Mouse (Mus musculus) hindbrain, embryonic 15.5 days (tissue): ENCODE measurements around the gene Sult3a2. TPM values are rescaled to one million over a fixed set of nuclear protein-coding genes. Genes with fewer than 3 reads are reported as not detected.
"Not testable (repeated sequence)": the region's sequence is repeated elsewhere in the genome, so short reads cannot be mapped to it uniquely, and the experiment has no call there.

Experiments
- ATAC-seq: fragments of 200-750 bp; cut with Nextera tagmentation; 2 replicates; pipeline ENCODE4 v1.8.0; 2017; ENCODE audit warnings: low read depth, moderate number of reproducible peaks, moderate TSS enrichment; ENCODE audit not compliant: low FRiP score
- H3K27ac ChIP-seq: fragments of 300-500 bp; sonication (generic); replicated peaks from 2 replicates; pipeline ENCODE4 v1.5.1; 2015; ENCODE audit warnings: mild to moderate bottlenecking, inconsistent platforms
- H3K27me3 ChIP-seq: fragments of 300-500 bp; sonication (generic); 2 replicates; pipeline ENCODE4 v1.6.1; 2015; ENCODE audit warnings: control low read depth, inconsistent platforms
- H3K36me3 ChIP-seq: fragments of 300-500 bp; sonication (generic); 2 replicates; pipeline ENCODE4 v1.6.1; 2015; ENCODE audit warnings: control low read depth, inconsistent platforms
- H3K4me1 ChIP-seq: fragments of 300-500 bp; sonication (generic); replicated peaks from 2 replicates; pipeline ENCODE4 v1.6.1; 2015; ENCODE audit warnings: control low read depth, inconsistent platforms
- H3K4me2 ChIP-seq: fragments of 300-500 bp; sonication (generic); 2 replicates; pipeline ENCODE4 v1.6.1; 2015; ENCODE audit warnings: moderate library complexity, mild to moderate bottlenecking, inconsistent platforms
- H3K4me3 ChIP-seq: fragments of 300-500 bp; sonication (generic); 2 replicates; pipeline ENCODE4 v1.5.1; 2015; ENCODE audit warnings: mild to moderate bottlenecking, inconsistent platforms
- H3K9ac ChIP-seq: fragments of 300-500 bp; sonication (generic); 2 replicates; pipeline ENCODE4 v1.6.1; 2015; ENCODE audit warnings: inconsistent platforms
- H3K9me3 ChIP-seq: fragments of 300-500 bp; sonication (generic); 2 replicates; pipeline ENCODE4 v1.6.1; 2016; ENCODE audit warnings: control low read depth, inconsistent platforms
- WGBS: fragments of 180-500 bp; shearing (Covaris S2); methylation state at CpG from one replicate; pipeline ENCODE4 v1.1.7; 2015; 5-methylcytosine and 5-hydroxymethylcytosine counted together
- polyA plus RNA-seq: library from polyadenylated mRNA; unstranded; fragments of >200 nt; fragmentation: Nextera tagmentation; extraction: Ambion mirVana; gene quantifications from 2 replicates; pipeline ENCODE4 v1.2.1, GENCODE M21; 2015

Sult3a2 gene
- not detected in 2 replicates for polyA plus RNA-seq

DNA sequence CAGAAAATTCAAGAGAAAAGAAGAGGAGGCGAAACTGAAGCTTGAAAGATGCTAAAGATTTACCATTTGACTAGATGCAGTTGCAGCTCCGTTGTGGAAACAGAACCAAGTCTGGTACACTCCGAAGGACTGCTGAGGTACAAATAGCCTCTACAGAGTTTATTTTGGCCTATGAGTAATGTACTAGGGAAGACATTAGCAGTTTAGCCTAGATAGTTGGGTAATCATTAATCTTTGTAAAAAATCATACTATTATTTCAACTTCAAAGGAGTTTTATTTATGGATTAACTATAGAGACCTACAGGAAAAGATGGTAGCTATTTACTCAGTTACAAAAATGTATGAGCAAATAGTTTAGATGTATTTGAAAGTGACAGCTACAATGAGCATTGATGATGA is at the start of gene Sult3a2:
Sult3a2 (minus strand) TSS at position 101 of the 400 bp plus-strand sequence.
- no peaks in the 10 kb centered on the region for H3K27me3 ChIP-seq
- H3K9ac ChIP-seq, result no peak within 1 kb of the TSS
- H3K4me2 ChIP-seq, result no peak within 1 kb of the TSS
- no peaks in the 10 kb centered on the region for H3K4me1 ChIP-seq
- WGBS, result 94% methylated on average over 3 of the region's 3 CpGs
- no peaks in the 10 kb centered on the region for H3K36me3 ChIP-seq
- ATAC-seq, result no peak
- no peak within 1 kb of the TSS for H3K4me3 ChIP-seq
- H3K27ac ChIP-seq, result no peak within 1 kb of the TSS
- H3K9me3 ChIP-seq, result no peaks in the 10 kb centered on the region

DNA sequence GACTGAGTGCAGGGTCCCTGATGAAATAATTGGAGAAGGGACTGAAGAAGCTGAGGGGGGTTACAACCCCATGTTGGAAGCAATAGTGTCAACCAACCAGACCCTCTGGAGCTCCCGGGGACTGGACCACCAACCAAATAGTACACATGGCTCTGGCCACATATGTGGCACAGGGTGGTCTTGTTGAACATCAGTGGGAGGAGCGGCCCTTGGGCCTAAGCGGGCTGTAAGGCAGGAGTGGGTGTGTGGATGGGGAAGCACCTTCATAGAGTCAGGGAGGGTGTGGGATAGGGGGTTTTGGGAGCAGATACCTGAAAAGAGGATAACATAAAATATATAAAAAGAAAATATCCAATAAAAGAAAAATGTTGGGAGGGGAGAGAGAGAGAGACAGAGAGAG is 34.4 kb upstream of the Sult3a2 start:
- no peaks in the 10 kb centered on the region for H3K4me1 ChIP-seq
- H3K27me3 ChIP-seq, result no peaks in the 10 kb centered on the region
- no peak overlapping the region for H3K27ac ChIP-seq
- H3K4me2 ChIP-seq, result no peak overlapping the region
- no peak overlapping the region for H3K9ac ChIP-seq
- H3K4me3 ChIP-seq, result no peak overlapping the region
- no peak for ATAC-seq
- 96% methylated on average over 3 of the region's 3 CpGs for WGBS
- no peaks in the 10 kb centered on the region for H3K9me3 ChIP-seq
- no peaks in the 10 kb centered on the region for H3K36me3 ChIP-seq

DNA sequence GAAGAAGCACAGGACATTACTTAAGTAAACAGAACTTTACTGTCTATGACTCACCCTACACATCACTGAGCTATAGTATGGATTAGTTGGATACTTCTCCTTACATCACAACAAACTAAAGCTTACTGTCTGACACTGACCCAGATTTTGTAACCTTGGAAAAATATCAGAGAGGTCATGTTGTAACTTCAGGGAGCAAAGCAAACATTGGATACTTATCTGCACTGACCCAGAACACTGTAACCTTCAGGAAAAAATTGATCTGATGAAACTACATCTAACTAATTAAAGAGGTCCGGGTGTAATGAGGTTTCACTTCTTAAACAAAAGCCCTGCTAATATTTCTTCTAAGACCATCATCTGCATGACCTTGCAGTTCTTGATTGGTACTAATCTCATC is 30.4 kb upstream of the Sult3a2 start:
- no peak for ATAC-seq
- WGBS, result 64% methylated on average over 1 of the region's 1 CpGs
- no peak overlapping the region for H3K9ac ChIP-seq
- no peaks in the 10 kb centered on the region for H3K4me1 ChIP-seq
- no peak overlapping the region for H3K27ac ChIP-seq
- H3K9me3 ChIP-seq, result no peaks in the 10 kb centered on the region
- H3K27me3 ChIP-seq, result no peaks in the 10 kb centered on the region
- no peak overlapping the region for H3K4me2 ChIP-seq
- H3K4me3 ChIP-seq, result no peak overlapping the region
- H3K36me3 ChIP-seq, result no peaks in the 10 kb centered on the region

DNA sequence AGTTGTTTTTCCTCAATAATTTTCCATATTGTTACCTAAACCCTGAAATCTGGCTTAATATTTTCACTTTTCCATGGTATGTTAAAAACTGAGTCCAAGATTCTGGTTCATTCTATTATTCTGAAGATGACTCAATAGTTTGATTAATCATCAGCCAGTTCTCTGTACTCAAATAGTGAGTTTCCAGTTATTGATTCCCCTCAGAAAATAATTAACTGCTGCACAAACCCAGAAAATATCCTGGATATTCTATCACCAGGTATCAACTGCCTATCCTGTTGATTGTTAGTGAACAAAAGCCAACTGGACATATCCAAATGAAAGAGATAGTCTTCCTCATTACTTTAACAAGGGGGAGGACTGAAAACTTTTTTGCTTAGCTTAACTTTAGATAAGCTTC is 27.8 kb upstream of the Sult3a2 start:
- no peaks in the 10 kb centered on the region for H3K9me3 ChIP-seq
- H3K27ac ChIP-seq, result no peak overlapping the region
- H3K27me3 ChIP-seq, result no peaks in the 10 kb centered on the region
- H3K4me2 ChIP-seq, result no peak overlapping the region
- H3K4me3 ChIP-seq, result no peak overlapping the region
- H3K9ac ChIP-seq, result no peak overlapping the region
- no peaks in the 10 kb centered on the region for H3K36me3 ChIP-seq
- H3K4me1 ChIP-seq, result no peaks in the 10 kb centered on the region
- no peak for ATAC-seq

DNA sequence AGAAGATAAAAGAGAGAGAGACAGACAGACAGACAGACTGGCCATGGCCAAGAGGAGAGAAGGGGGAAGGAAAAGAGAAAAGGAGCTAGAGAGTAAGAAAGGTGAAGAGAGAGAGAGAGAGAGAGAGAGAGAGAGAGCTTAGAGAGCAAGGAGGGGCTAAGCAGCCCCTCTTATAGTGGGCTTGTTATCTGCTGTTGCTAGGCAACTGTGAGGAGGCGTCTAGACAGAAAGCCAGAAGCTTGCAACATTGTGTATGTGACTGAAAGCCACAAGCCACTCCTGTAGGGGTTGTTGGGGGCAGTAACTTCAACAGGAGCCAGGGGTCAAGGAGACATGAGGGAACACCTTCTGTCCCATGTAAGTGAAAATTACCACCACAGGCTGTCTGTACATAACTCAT is 25.3 kb upstream of the Sult3a2 start:
- Histone ChIP-seq H3K4me1 (no peaks in the 10 kb centered on the region), H3K4me3 (no peak overlapping the region), H3K27ac (no peak overlapping the region), H3K4me2 (no peak overlapping the region), H3K36me3 (no peaks in the 10 kb centered on the region), H3K9me3 (no peaks in the 10 kb centered on the region), H3K27me3 (no peaks in the 10 kb centered on the region), H3K9ac (no peak overlapping the region)
- 25% methylated on average over 1 of the region's 1 CpGs for WGBS
- no peak for ATAC-seq

DNA sequence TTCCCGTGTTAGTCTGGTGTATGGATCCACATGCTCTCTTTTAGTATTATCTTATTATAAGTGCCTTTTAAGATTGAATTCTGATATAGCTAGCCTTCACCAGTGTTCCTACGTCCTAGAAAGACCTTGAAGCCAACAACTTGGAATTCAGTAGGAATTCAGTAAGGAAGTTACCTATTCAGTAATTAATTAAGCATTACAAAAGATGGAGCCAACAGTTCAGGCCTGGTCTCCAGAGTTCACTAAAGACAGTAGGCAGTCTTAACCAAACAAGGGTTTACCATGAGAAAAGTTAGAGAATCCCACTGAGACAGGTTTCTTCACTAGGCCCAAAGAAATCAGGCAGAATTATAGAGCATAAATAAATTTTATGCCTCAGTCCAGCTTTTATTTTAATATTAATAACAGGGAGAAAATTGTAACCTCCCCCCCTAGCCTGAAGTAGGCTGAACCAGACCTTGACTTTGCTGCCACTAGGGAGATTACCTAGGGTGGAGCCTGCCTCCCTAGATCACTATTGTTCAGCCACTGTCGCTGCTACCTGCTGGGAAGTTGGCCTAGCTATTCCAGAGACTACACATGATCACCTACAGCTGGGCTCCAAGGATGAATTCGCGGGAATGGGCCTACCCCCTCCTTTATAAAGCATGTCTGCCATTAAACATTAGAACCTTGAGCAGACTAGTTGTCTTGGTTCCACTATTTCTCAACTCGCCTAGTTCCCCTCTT is 10.9 kb upstream of the Sult3a2 start:
- H3K27ac ChIP-seq, H3K36me3 ChIP-seq, H3K27me3 ChIP-seq, H3K4me1 ChIP-seq, H3K4me2 ChIP-seq, H3K9me3 ChIP-seq, H3K4me3 ChIP-seq, H3K9ac ChIP-seq, ATAC-seq: not testable (repeated sequence)
- WGBS, result 85% methylated on average over 6 of the region's 6 CpGs

DNA sequence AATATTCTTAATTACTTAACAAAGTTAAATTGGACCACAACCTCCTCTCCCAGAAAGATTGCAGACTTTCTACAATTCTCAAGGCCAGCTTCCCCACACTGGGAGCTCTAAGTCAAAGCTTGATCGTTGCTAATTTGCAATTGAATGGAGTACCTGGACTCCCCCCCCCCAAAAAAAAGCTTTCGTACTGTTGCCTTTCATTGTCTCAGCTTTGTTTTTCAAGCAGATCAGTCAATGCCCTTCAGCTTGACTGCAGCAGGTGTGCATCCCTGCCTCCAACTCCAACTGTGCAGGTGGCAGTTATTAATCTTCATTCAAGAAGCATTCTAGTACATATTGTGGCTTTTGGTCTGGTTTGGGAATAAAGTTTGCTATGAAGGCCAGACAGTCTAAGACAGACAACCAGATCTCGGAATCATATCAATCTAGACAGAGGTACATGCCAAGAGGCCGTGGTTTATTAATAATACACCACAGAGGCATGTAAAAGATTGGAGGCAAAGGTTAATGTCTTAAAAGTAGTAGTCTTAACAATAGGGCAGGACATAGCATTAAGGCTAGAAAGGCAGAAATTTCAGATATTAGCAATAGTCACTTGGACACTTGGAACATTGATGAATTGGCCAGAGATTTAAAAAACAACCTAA is 9.9 kb upstream of the Sult3a2 start:
- 82% methylated on average over 4 of the region's 4 CpGs for WGBS
- H3K4me1 ChIP-seq, H3K27ac ChIP-seq, H3K4me3 ChIP-seq, ATAC-seq, H3K27me3 ChIP-seq, H3K4me2 ChIP-seq, H3K9ac ChIP-seq, H3K9me3 ChIP-seq, H3K36me3 ChIP-seq: not testable (repeated sequence)

DNA sequence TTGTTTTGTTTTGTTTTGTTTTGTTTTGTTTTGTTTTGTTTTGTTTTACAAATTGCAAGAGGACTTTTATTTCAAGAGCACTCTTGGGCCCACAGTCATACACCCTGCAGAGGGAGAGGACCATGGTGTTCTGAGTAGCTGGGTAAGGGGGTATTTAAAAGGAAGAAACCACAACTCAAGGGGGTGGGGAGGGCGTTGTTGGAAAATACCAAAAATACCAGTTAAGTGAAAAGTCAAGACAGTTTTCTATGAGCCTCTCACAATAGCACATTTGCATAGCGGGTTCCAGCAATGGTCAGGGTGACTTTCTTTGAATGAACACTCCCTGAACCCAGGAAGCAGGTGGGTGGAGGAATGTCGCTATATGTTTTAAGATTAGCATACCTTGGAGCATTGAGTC is 5.7 kb upstream of the Sult3a2 start:
- not testable (repeated sequence) for H3K4me3 ChIP-seq, H3K4me2 ChIP-seq, H3K27ac ChIP-seq, H3K36me3 ChIP-seq, H3K9ac ChIP-seq, H3K27me3 ChIP-seq, ATAC-seq, H3K4me1 ChIP-seq, H3K9me3 ChIP-seq
- WGBS, result 91% methylated on average over 3 of the region's 3 CpGs

DNA sequence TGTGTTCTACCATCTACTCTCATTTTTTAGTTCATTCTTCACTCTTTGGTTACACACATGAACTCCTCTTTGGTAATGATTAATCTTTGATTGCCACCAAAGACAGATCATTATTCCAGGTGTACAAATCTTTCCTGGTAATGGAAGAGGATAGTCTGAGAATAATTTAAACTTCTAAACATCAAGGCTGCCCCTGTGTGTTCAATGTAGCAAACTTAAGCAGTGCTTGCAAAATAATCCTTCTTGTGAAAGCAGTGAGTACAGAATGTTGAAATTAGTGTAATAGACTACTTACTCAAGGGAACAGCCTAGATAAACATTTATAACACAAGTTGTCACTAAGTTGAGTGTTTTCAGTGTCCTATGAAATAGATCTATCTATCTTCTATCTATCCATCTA is 1.0 kb upstream of the Sult3a2 start:
- Histone ChIP-seq H3K27ac (no peak overlapping the region), H3K4me3 (no peak overlapping the region), H3K4me1 (no peaks in the 10 kb centered on the region), H3K9ac (no peak overlapping the region), H3K4me2 (no peak overlapping the region), H3K36me3 (no peaks in the 10 kb centered on the region), H3K9me3 (no peaks in the 10 kb centered on the region), H3K27me3 (no peaks in the 10 kb centered on the region)
- no peak for ATAC-seq

DNA sequence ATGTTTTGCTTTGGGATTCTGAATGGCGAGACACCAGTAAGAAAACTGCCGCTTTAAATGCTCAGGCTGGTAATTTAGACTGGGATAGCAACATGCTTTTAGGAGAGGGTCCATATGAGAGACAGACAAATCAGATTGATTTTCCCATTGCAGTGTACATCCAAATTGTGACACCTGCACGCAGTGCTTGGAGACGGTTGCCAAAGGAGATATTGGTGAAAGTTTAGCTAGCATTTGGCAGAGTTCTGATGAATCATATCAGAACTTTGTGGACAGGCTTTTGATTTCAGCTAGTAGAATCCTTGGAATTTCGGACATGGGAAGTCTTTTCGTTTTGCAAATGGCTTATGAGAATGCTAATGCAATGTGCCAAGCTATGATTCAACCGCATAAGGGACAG is 51.3 kb downstream of the Sult3a2 start:
- H3K27ac ChIP-seq, H3K27me3 ChIP-seq, H3K4me2 ChIP-seq, H3K36me3 ChIP-seq, H3K4me3 ChIP-seq, H3K9me3 ChIP-seq, ATAC-seq, H3K9ac ChIP-seq, H3K4me1 ChIP-seq: not testable (repeated sequence)
- WGBS, result 95% methylated on average over 7 of the region's 7 CpGs

DNA sequence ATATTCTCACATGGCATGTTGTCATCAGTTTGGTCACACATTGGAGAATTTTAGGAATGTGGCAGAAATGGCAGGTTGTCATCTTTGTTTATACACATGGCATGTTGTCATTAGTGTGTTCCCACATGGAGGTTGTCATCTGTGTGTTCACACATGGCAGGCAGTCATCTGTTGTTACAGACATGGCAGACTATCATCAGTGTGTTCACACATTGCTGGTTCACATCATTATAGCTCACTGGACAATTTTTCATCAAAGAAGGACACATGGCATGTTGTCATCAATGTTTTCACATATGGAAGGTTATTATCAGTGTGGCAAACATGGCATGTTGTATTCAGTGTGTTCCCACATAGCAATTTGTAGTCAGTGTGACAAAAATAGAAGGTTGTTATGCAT is 53.3 kb downstream of the Sult3a2 start:
- Histone ChIP-seq H3K27ac (no peak overlapping the region), H3K9ac (no peak overlapping the region), H3K27me3 (no peaks in the 10 kb centered on the region), H3K4me1 (no peaks in the 10 kb centered on the region), H3K36me3 (no peaks in the 10 kb centered on the region), H3K4me2 (no peak overlapping the region), H3K9me3 (no peaks in the 10 kb centered on the region), H3K4me3 (no peak overlapping the region)
- ATAC-seq, result no peak

DNA sequence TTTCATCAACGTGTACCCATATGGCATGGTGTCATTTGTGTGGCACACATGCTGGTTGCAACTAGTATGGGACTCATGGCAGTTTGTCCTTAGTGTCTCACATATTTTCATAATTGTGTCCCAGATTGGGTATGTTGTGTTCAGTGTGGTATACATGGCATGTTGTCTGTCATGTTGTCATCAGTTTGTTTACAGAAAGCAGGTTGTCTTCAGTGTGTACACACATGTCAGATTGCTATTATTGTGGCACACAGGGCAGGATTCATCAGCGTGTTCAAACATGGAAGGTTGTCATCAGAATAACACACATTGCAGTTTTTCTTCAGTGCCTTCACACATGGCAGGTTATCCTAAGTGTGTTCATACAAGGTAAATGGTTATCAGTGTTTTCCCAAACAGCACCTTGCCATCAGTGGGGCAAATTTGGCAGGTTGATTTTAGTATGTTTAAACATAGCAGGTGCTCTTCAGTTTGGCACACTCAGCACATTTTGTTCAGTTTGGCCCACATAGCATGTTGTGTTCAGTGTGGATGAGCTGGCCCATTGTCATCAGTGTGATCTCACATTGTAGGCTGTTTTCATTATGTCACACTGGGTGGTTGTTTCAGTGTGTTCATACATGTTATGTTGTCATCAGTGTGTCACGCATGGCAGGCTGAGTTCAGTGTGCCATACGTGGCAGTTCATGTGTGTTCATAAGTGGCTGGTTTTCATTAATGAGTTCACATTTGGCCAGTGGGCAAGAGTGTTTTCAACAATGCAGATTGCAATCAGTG is 53.9 kb downstream of the Sult3a2 start:
- no peaks in the 10 kb centered on the region for H3K27me3 ChIP-seq
- no peak overlapping the region for H3K27ac ChIP-seq
- no peak overlapping the region for H3K4me2 ChIP-seq
- 88% methylated on average over 4 of the region's 4 CpGs for WGBS
- no peak overlapping the region for H3K4me3 ChIP-seq
- H3K4me1 ChIP-seq, result no peaks in the 10 kb centered on the region
- no peaks in the 10 kb centered on the region for H3K36me3 ChIP-seq
- ATAC-seq, result no peak
- H3K9me3 ChIP-seq, result no peaks in the 10 kb centered on the region
- no peak overlapping the region for H3K9ac ChIP-seq
